Mouse (Mus musculus) cerebellum, adult 2 months (tissue): ENCODE results near the gene Cpne4.

Source experiments
- CTCF ChIP-seq: fragments of 200-500 bp; IDR thresholded peaks from 2 replicates; pipeline ENCODE4 v1.5.1; 2011; ENCODE audit warnings: low read depth, mild to moderate bottlenecking, control low read depth, low read length, moderate library complexity, borderline replicate concordance; ENCODE audit not compliant: insufficient read depth
- POLR2A ChIP-seq: fragments of 200-500 bp; IDR thresholded peaks from 2 replicates; pipeline ENCODE4 v1.6.1; 2011; ENCODE audit warnings: low read length, control low read depth, borderline replicate concordance; ENCODE audit not compliant: insufficient read depth

- no peak for TF ChIP-seq CTCF
- TF ChIP-seq POLR2A = no peak
Measured at GRCm38 (mm10) chr9:105010721-105011120, 463.6 kb downstream of the Cpne4 start.
